Mouse (Mus musculus) gastrocnemius, adult 18-20 months (tissue): ENCODE data around the gene Dazap1. TPM values are rescaled to one million over a fixed set of nuclear protein-coding genes. Genes with fewer than 3 reads are reported as not detected.
A peak's percentile ranks its signal among the peaks of the same experiment; 100 is the strongest.

Experiments
- DNase-seq: peaks from one replicate; pipeline ENCODE4 v3.0.0; 2021; ENCODE audit warnings: low spot score
- microRNA-seq: library from miRNA; unstranded; fragments of <30 nt; microRNA quantifications from one replicate; pipeline ENCODE4 v1.2.0, GENCODE M21; 2021
- total RNA-seq, 2 experiments: library from RNA; stranded (reverse); gene quantifications; 2 replicates each; pipeline ENCODE4 v1.2.3; 2021

Gene Dazap1
- total RNA-seq, 2 experiments from 2014 or later, result 34.2 to 38.8 TPM

- DNase-seq, result no peak
These were observed 60.6 kb downstream of the Dazap1 start for GRCm38 (mm10) chr10:80321670-80322581.

DNA sequence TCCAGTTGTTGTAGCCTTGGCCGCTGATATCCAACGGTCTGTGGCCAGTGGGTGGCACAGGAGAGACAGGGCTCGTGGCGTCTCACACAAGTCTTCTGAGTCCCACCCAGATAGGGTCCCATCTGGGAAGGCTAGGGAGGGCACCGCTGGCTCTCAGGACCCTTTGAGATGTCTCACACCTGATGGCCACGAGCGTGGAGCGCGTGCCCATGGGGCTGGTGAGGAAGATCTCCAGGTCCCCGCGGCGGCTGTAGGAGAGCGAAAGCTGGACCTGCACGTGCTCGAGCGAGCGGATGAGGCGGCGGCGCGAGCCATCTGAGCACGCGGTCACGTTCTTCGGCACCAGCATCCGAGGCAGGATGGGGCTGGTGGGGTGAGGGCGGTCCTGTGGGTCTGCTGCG lies 61.5 kb downstream of the Dazap1 start:
- DNase-seq, result no peak

GRCm38 (mm10) chr10:80323261-80324119 lies 62.2 kb downstream of the Dazap1 start:
- DNase-seq, result peak; percentile 72

DNA sequence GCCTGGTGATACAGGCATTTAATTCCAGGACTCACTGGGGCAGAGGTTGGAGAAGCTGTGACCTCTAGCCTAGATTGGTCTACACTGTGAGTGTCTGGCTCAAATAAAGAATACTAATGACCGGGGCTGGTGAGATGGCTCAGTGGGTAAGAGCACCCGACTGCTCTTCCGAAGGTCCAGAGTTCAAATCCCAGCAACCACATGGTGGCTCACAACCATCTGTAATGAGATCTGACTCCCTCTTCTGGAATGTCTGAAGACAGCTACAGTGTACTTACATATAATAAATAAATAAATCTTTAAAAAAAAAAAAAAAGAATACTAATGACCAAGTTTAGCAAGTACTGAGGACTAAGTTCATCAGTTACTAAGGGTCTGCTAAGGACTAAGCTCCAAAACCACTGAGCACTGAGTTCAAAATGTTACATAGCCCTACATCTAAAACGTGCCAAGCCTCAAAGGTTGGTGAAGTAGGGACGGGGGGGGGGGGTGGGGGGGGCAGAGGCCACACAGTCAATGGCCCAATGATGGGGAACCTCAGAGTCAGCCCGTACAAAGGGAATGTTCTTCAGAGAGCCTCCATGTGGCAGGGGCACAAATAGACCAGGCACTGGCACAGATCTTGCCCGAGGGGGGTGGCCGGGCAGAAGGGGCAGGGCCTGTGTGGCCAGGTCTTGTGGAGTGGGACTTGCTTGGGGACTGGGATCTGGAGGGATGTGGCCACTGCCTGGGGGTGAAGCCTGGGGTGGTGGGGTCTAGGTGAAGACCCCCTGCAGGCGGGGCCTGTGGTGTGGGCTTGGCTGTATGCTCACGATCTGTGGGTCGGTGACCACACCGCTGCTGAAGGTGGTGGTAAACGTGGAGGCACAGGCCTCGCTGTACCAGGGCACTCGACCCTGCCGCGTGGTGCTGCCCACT lies 63.1 kb downstream of the Dazap1 start:
- no peak for DNase-seq

GRCm38 (mm10) chr10:80325045-80325444 lies 63.8 kb downstream of the Dazap1 start:
- DNase-seq, result no peak

DNA sequence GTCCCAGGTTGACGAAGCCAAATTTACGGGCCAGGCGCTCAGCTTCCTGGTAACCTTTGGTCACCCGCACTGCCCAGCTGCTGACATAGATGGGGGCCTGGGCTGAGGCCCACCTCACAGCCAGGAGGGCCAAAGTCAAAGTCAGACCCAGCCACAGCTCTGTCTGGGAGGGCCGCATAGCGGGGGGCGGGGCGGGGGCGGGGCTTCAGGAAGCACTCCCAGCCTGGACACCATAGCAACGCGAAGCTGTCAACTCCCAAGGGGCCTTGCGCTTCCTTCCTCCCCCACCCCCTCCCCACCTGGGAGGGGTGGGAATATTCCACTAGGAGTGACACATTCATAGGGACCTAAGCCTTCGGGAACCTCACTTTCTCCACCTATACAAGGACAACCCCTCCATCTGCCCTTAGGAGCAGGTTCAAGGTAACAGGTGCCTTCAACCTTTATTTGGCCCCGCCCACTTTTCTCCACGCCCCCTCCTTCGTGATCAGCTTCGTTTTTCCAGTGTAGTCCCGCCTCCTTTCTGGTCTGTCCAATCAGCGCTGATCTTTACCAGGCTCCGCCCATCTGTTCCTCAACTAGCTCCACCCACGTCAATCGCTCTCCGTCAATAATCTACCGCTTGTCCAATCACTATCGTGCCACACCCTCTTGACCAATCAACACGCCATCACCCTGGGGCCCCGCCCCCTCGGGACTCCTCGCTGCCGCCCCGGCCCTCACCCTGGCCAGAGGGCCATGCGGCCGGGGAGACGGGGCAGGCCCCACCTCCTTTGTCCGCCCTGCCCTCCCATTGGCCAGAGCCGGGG lies 68.2 kb downstream of the Dazap1 start, which contains the start of the genes Pcsk4 and Reep6:
TSS of gene Pcsk4 (minus strand) at position 226 of the 809 bp plus-strand sequence.
TSS of gene Reep6 (plus strand) at position 681 of the 809 bp plus-strand sequence.
- peak; percentile 97 for DNase-seq

DNA sequence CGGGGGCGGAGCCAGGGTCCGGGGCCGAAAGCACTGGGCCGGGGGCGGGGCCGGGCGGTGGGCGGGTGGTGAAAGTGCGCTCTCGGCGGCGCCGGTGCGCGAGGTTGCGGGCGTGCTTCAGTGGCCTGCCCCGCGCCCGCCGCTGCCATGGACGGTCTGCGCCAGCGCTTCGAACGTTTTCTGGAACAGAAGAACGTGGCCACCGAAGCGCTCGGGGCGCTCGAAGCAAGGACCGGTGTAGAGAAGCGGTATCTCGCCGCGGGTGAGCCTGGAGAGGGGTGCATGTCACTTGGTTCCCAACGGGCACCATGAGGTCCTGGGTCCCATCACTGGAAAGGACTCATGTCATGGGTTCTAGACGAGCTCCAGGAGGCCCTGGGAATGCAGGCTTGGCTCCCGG lies 68.8 kb downstream of the Dazap1 start:
- DNase-seq, result no peak

- no peak for DNase-seq
These were observed 69.6 kb downstream of the Dazap1 start for GRCm38 (mm10) chr10:80330888-80331287.

- no peak for DNase-seq
These were observed 70.6 kb downstream of the Dazap1 start for GRCm38 (mm10) chr10:80331636-80332524.

- DNase-seq, result no peak
These were observed 71.3 kb downstream of the Dazap1 start for GRCm38 (mm10) chr10:80332525-80332989.

- no peak for DNase-seq
These were observed 75.0 kb downstream of the Dazap1 start for GRCm38 (mm10) chr10:80336263-80336662.

Small RNA genes lying within 50 kb of the gene (microRNA-seq; reads per million reads assigned to microRNA genes)
- gene Mir6911, result 1.0 reads per million

Other genes with a start within 250 kb of the Dazap1 start
- 1 to 10 TPM in 1 of 2 experiments, under 1 TPM in 1; 0.75 to 1.3 TPM for gene Arhgap45, start 244.8 kb upstream of the Dazap1 start, total RNA-seq
- gene Polr2e, start 221.7 kb upstream of the Dazap1 start, total RNA-seq, result 10 to 100 TPM; 44.3 to 46.2 TPM
- gene Gpx4, start 214.3 kb upstream of the Dazap1 start, total RNA-seq, result 100 to 1,000 TPM; 631 to 739 TPM
- 1 to 10 TPM; 5.4 to 5.9 TPM for gene Sbno2, start 155.9 kb upstream of the Dazap1 start, total RNA-seq
- gene Stk11, start 145.7 kb upstream of the Dazap1 start, total RNA-seq, result 100 to 1,000 TPM; 145 to 148 TPM
- 100 to 1,000 TPM; 573 to 611 TPM for gene Atp5d, start 122.9 kb upstream of the Dazap1 start, total RNA-seq
- 1 to 10 TPM; 1.6 to 1.9 TPM for gene Cbarp, start 120.7 kb upstream of the Dazap1 start, total RNA-seq
- gene Midn, start 113.2 kb upstream of the Dazap1 start, total RNA-seq, result 10 to 100 TPM; 40.6 to 47.9 TPM
- gene Cirbp, start 95.5 kb upstream of the Dazap1 start, total RNA-seq, result 10 to 100 TPM; 28.9 to 37.5 TPM
- 1 to 10 TPM; 5.4 to 6.5 TPM for gene 1600002K03Rik, start 88.5 kb upstream of the Dazap1 start, total RNA-seq
- gene Efna2, start 82.0 kb upstream of the Dazap1 start, total RNA-seq, result under 1 TPM; 0.24 to 0.48 TPM
- 10 to 100 TPM; 13.8 to 13.9 TPM for gene Mum1, start 35.1 kb upstream of the Dazap1 start, total RNA-seq
- 100 to 1,000 TPM; 578 to 613 TPM for gene Ndufs7, start 12.4 kb upstream of the Dazap1 start, total RNA-seq
- 10 to 100 TPM; 27.4 to 28.7 TPM for gene Gamt, start 474 bp upstream of the Dazap1 start, total RNA-seq
- 100 to 1,000 TPM; 703 to 778 TPM for gene Rps15, start 31.0 kb downstream of the Dazap1 start, total RNA-seq
- under 1 TPM; 0.18 to 0.31 TPM for gene Apc2, start 34.5 kb downstream of the Dazap1 start, total RNA-seq
- gene 2310011J03Rik, start 59.1 kb downstream of the Dazap1 start, total RNA-seq, result 1 to 10 TPM; 6.8 to 7.1 TPM
- under 1 TPM; 0.78 to 0.97 TPM for gene Pcsk4, start 68.0 kb downstream of the Dazap1 start, total RNA-seq
- gene Reep6, start 68.5 kb downstream of the Dazap1 start, total RNA-seq, result 1 to 10 TPM; 3.4 to 4.1 TPM
- gene Adamtsl5, start 86.9 kb downstream of the Dazap1 start, total RNA-seq, result 10 to 100 TPM; 32.5 to 37.0 TPM
- gene Plk5, start 95.0 kb downstream of the Dazap1 start, total RNA-seq, result under 1 TPM; 0.09 to 0.11 TPM
- 1 to 10 TPM; 4.0 to 4.6 TPM for gene Mex3d, start 126.2 kb downstream of the Dazap1 start, total RNA-seq
- gene Mbd3, start 138.1 kb downstream of the Dazap1 start, total RNA-seq, result 100 to 1,000 TPM; 108 to 127 TPM
- 100 to 1,000 TPM; 831 to 847 TPM for gene Uqcr11, start 145.3 kb downstream of the Dazap1 start, total RNA-seq
- gene Tcf3, start 172.2 kb downstream of the Dazap1 start, total RNA-seq, result 10 to 100 TPM; 11.2 to 11.3 TPM
- not detected for gene Onecut3, start 233.3 kb downstream of the Dazap1 start, total RNA-seq